Comparison of ENCODE assay signal across 17 mouse cellular contexts in genomic region chr3:129194436-129194835, GRCm38 (mm10). TPM values are rescaled to one million over a fixed set of nuclear protein-coding genes. Genes with fewer than 3 reads are reported as not detected.
"Had no signal": no experiment of that assay in that cellular context is flagged by ENCODE, and none has a peak within 500 bp of the region (broad histone marks: within the 10 kb centered on the region; RNA-seq: fewer than 3 reads in every experiment).

No protein-coding gene starts in this region.

- H3K9ac ChIP-seq: limb, embryonic 13.5 days; liver, embryonic 14.5 days; stomach, embryonic 15.5 days had no signal

- H3K27ac ChIP-seq: limb, embryonic 13.5 days; liver, embryonic 14.5 days; stomach, embryonic 15.5 days had no signal

- H3K4me3 ChIP-seq: limb, embryonic 13.5 days; stomach, embryonic 15.5 days had no signal

- H3K9me3 ChIP-seq: limb, embryonic 13.5 days; stomach, embryonic 15.5 days had no signal

- H3K4me2 ChIP-seq: limb, embryonic 13.5 days; stomach, embryonic 15.5 days had no signal

- H3K36me3 ChIP-seq: limb, embryonic 13.5 days; stomach, embryonic 15.5 days had no signal

- DNase-seq: kidney, adult 18-20 months; kidney, postnatal 10 days; left cerebral cortex, postnatal 4 days; lung, adult 18-20 months; lung, postnatal 36 days; right cerebral cortex, postnatal 14 days; thymus, adult 2 months; thymus, postnatal 25 days had no signal

RNA-seq across cellular contexts. Expression of gene Pitx2, which starts 5.2 kb away (rescaled TPM):
- total RNA-seq: layer of hippocampus, adult 8-10 months; left cerebral cortex, adult 18-20 months; left cerebral cortex, postnatal 10 days; left cerebral cortex, postnatal 4 days; neutrophil, adult 5-6 weeks had no signal
- polyA plus RNA-seq: liver, adult 2 months; spleen, adult 2 months had no signal
